Mouse (Mus musculus) E14TG2a.4 (cell line): Measurements from ENCODE around the gene Zfp385c.

Source experiments
- CTCF ChIP-seq: conservative IDR thresholded peaks from 2 replicates; pipeline ENCODE4 v1.5.1; 2014; ENCODE audit warnings: low read length
- NANOG ChIP-seq: IDR thresholded peaks from 2 replicates; pipeline ENCODE4 v1.6.1; 2014; ENCODE audit warnings: borderline replicate concordance, low read length, mixed read lengths
- POU5F1 ChIP-seq: IDR thresholded peaks from 2 replicates; pipeline ENCODE4 v1.6.1; 2014; ENCODE audit warnings: low read length, borderline replicate concordance

DNA sequence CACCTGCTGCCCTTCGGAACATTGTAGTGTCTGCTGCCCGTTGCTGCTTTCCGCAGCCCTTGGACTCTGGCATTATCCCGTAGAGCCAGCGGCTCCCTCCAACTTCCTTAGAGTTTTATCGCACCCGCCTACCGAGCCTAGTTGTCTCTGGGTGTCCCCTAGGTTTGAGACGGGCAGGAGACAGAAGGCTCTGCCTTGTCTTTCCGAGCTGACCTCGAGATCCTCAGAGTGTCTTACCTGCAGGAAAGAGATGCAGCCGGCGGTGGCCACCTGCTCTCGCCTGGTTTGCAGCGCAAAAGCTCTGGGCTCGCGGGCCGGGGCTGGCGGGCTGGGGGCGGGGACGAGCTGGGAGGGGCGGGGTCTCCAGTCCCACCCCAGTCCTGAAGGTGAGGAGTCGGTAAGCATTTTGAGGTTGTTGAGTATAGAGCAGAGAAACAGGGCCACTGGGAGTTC, at the start of gene Zfp385c:
- TF ChIP-seq CTCF (no peak), NANOG (no peak), POU5F1 (no peak)
